Mouse (Mus musculus) activated CD4-positive, CD25-positive, alpha-beta regulatory T cell, adult 4 months (primary cell): ENCODE results near the gene Cdkl3. TPM values are rescaled to one million over a fixed set of nuclear protein-coding genes. Genes with fewer than 3 reads are reported as not detected.

Source experiments
- ATAC-seq: one replicate; pipeline ENCODE4 v1.8.0; 2017
- polyA plus RNA-seq, 2 experiments: library from polyadenylated mRNA; unstranded; fragments of 100-300 nt; shearing (Covaris generic); gene quantifications; one replicate each; pipeline ENCODE4 v1.2.1; 2017

The Cdkl3 gene
- polyA plus RNA-seq, 2 experiments from 2014 or later = 3.1 to 4.0 TPM

- ATAC-seq = no peak
Measured at GRCm38 (mm10) chr11:52018217-52018616, 14.2 kb downstream of the Cdkl3 start.

- no peak for ATAC-seq
Measured at GRCm38 (mm10) chr11:52032356-52032755, 28.3 kb downstream of the Cdkl3 start.

- no peak for ATAC-seq
Measured at GRCm38 (mm10) chr11:52033953-52034352, 29.9 kb downstream of the Cdkl3 start.

- peak; percentile 63 for ATAC-seq
Measured at GRCm38 (mm10) chr11:52035905-52036304, 31.9 kb downstream of the Cdkl3 start.

DNA sequence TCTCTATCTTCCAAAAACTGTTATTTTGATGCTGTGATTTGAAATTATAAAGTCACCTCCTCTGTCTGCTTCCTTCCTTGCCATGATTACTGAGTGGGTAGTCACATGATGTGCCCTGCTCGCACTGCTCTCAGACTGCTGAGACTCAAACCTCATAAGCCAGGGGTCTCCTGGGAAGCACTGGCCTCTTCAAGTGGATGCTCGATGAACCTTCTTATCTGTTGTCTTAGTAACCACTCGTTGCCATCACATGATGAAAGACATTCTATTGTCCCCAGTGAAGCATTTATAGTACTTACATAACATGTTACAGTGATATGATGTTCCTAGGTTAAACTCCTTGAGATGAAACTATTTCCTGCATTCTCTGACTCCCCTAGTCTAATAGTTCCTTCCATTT is 33.6 kb downstream of the Cdkl3 start:
- no peak for ATAC-seq

DNA sequence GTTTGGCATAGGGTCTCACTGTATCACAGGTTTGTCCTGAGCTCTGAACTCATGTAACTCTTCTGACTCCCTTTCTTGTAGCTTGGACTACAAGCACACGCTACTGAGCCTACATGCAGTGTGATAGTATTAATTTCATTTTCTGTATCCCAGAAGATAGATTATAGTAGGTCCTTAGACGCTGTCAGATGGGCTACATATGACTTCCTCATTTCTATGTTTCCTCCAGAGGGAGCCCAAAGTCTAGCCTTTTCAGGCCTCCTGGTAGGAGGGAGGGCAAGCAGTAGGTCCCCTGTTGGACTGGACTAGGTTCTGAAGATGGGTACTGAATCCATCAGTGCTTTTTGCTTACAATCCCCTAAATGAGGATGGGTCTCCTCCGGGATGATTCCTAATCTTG is 39.2 kb downstream of the Cdkl3 start:
- no peak for ATAC-seq

- no peak for ATAC-seq
Measured at GRCm38 (mm10) chr11:52044156-52044555, 40.1 kb downstream of the Cdkl3 start.

GRCm38 (mm10) chr11:52046446-52047165 is 42.6 kb downstream of the Cdkl3 start:
- peak; percentile 87 for ATAC-seq

- ATAC-seq = no peak
Measured at GRCm38 (mm10) chr11:52053371-52053770, 49.4 kb downstream of the Cdkl3 start.

DNA sequence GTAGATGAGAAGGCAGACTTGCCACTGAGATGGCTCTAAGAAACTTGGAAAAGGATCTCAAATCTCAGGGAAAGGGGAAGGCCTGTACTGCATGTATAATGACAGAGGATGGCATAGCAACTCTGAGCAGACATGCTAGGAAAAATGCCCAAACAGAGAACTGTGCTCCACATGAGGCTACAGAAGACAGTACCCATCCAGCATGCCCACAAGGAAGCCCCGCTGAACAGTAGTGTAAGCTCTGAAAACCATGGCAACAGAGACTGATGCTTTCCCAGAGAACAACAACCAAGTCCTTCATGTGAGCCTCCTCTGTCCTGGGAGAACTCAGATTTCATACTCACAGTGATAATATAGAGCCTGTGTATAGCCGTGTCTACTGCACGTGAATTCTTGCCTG is 50.7 kb downstream of the Cdkl3 start:
- ATAC-seq = no peak

GRCm38 (mm10) chr11:52056198-52056597 is 52.2 kb downstream of the Cdkl3 start:
- ATAC-seq = no peak

GRCm38 (mm10) chr11:52059001-52059400 is 55.0 kb downstream of the Cdkl3 start:
- no peak for ATAC-seq

DNA sequence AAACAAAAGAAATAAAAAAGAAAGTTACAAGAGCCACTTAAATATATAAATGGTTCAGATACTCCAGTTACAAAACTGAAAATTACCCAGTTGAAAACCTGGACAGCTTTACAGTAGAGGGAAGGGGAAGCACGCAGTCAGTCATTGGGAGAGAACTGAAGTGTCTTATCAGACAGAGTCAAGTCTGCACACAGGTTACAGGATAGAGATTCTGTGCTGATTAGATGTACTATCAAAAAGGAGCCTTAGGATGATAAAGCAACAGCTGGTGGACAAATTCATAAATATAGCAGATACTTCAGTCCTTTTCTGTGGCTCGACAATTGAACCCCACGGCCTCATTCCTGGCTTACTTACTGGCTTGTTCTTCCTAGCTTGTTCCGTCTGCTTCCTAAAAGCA is 56.3 kb downstream of the Cdkl3 start:
- no peak for ATAC-seq

- ATAC-seq = no peak
Measured at GRCm38 (mm10) chr11:52062406-52062805, 58.4 kb downstream of the Cdkl3 start.

DNA sequence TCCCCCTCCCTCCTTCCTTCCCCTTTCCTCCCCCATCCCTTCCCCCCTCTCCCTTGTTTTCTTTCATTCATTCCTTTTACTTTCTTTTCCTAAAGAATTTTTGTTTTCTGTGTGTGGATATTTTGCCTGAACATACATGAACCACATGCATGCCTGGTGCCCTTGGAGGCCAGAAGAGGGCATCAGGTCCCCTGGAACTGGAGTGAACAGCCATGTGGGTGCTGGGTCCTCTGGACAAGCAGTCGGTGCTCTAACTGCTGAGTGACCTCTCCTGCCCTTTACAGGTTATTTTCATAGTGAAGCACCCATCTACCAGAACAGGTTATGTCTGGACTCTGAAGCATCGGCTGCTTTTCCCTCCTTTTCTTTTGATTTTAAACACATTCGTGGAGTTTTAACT is 60.4 kb downstream of the Cdkl3 start:
- no peak for ATAC-seq

GRCm38 (mm10) chr11:52065841-52066240 is 61.8 kb downstream of the Cdkl3 start:
- peak; percentile 65 for ATAC-seq

- ATAC-seq = no peak
Measured at GRCm38 (mm10) chr11:52071768-52072167, 67.7 kb downstream of the Cdkl3 start.

GRCm38 (mm10) chr11:52073528-52074170 is 69.6 kb downstream of the Cdkl3 start:
- no peak for ATAC-seq

GRCm38 (mm10) chr11:52074626-52075470 is 70.8 kb downstream of the Cdkl3 start:
- no peak for ATAC-seq

DNA sequence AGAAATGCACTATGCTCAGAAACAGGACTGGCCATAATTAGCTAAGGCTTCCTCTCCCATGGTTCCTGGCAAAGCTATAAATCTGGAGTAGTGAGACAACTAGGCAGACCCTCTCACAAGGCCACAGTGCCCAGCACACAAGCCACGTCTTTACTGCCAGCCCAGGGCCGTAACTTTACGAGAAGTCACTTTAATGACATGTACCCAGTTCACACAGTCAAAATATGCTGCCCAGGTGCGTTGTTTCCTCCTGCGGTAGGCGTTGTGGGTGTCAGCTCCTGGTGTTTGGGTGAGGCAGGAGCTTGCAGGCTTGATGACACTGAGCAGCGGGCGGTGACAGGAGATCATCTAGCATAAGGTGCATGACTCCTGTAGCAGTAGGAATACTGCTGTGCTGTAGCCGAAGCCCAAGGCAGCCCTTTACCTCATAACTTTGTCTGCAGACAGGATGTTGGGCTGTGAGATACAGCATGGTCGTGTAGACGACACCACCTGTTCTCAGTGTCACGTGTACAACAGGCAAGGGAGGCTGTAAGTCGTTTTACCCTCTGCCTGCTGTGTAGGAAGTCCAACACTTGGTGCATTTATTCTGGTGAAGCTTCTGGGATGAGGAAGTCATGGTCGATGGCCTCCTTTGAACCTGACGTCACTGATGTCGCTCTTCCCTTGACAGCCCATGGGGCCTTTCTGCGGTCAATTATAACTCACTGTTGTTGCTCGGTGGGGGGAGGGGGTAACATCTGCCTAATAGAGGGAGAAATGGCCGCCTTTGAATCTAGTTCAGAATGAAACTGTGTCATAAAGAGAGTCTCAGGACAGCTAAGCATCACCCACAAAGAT is 72.0 kb downstream of the Cdkl3 start:
- ATAC-seq = peak; percentile 78

DNA sequence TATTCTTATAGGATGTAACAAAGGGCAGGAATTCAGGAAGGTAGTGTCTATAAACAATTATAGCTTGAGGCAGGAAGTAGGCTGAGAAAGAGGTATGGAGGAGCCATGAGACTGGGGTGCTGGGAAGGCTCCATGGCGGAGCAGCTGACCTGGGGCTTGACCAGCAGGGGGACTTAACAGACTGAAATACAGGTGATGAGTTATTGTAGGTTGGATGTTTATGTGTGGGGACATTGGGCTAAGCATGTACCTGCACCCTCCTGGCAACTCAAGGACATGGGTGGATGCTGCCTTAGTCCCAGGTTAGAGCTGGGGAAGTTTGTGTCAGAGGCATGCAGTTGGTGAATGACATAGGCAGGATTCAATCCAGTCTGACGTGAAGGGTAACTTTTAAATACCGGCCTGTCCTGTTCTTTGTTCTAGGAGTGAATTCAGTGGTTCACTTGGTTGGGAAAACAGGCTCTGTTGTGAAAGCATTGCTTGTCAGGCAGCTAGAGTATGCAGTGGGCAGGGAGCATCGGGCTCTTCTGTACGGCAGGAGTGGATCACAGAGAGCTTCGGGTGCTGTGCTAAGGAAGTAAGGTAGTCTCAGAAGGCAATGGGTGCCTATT is 72.8 kb downstream of the Cdkl3 start:
- no peak for ATAC-seq

GRCm38 (mm10) chr11:52077939-52078338 is 73.9 kb downstream of the Cdkl3 start:
- ATAC-seq = no peak
